Mouse (Mus musculus) stomach, embryonic 16.5 days (tissue): Measurements from ENCODE around the gene Cd247. TPM values are rescaled to one million over a fixed set of nuclear protein-coding genes. Genes with fewer than 3 reads are reported as not detected.

Experiments
- ATAC-seq: fragments of 200-750 bp; cut with Nextera tagmentation; 2 replicates; pipeline ENCODE4 v1.8.0; 2017; ENCODE audit warnings: moderate number of reproducible peaks, moderate TSS enrichment; ENCODE audit not compliant: insufficient read depth, low FRiP score
- H3K27ac ChIP-seq: fragments of 300-500 bp; sonication (generic); 2 replicates; pipeline ENCODE4 v1.5.1; 2014; ENCODE audit warnings: low read length
- H3K27me3 ChIP-seq: fragments of 300-500 bp; sonication (generic); 2 replicates; pipeline ENCODE4 v1.6.1; 2014; ENCODE audit warnings: low read length, control low read depth, mixed read lengths; ENCODE audit not compliant: control insufficient read depth, insufficient read depth
- H3K36me3 ChIP-seq: fragments of 300-500 bp; sonication (generic); 2 replicates; pipeline ENCODE4 v1.6.1; 2014; ENCODE audit warnings: low read length; ENCODE audit not compliant: control insufficient read depth, insufficient read depth
- H3K4me1 ChIP-seq: fragments of 300-500 bp; sonication (generic); 2 replicates; pipeline ENCODE4 v1.6.1; 2014; ENCODE audit warnings: low read length, control low read depth, mixed read lengths; ENCODE audit not compliant: control insufficient read depth, insufficient read depth
- H3K4me2 ChIP-seq: fragments of 300-500 bp; sonication (generic); 2 replicates; pipeline ENCODE4 v1.6.1; 2014; ENCODE audit warnings: low read depth, low read length, mixed read lengths
- H3K4me3 ChIP-seq: fragments of 300-500 bp; sonication (generic); replicated peaks from 2 replicates; pipeline ENCODE4 v1.5.1; 2014; ENCODE audit warnings: mild to moderate bottlenecking, low read length
- H3K9ac ChIP-seq: fragments of 300-500 bp; sonication (generic); 2 replicates; pipeline ENCODE4 v1.6.1; 2014; ENCODE audit warnings: low read length
- H3K9me3 ChIP-seq: fragments of 300-500 bp; sonication (generic); replicated peaks from 2 replicates; pipeline ENCODE4 v1.6.1; 2016; ENCODE audit warnings: low read length, control low read depth; ENCODE audit not compliant: control insufficient read depth
- WGBS: fragments of 180-500 bp; shearing (Covaris S2); extraction: QIAGEN DNeasy Blood & Tissue Kit; methylation state at CpG from one replicate; pipeline ENCODE4 v1.1.7; 2014; 5-methylcytosine and 5-hydroxymethylcytosine counted together
- polyA plus RNA-seq: library from polyadenylated mRNA; unstranded; fragments of >200 nt; fragmentation: Nextera tagmentation; extraction: Ambion mirVana; gene quantifications from 2 replicates; pipeline ENCODE4 v1.2.1, GENCODE M21; 2015

Cd247 gene
- polyA plus RNA-seq, 1 experiment from 2014 or later, result 0.36 TPM

DNA sequence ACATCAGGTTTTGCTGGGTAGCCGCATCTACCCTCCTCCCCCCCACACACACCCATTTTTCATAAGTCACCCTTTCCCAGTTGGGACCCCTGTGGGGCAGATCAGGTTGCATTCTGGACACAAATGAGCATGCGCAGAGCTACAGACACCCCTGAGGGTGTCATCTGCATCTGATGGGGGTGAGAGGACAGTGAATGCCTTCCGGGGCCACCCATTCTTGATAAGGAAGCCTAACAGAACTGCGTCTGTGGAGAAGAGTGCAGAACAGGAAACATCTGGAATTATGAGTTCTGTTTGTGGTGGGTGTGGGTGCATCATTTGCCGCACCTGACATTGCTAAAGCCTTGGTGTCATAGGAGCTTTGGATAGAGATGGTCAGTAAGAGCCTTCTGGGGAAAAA, 22.7 kb downstream of the Cd247 start:
- 79% methylated on average over 5 of the region's 5 CpGs for WGBS
- ATAC-seq, result no peak
- no peak overlapping the region for H3K4me3 ChIP-seq
- H3K9me3 ChIP-seq, result no peaks in the 10 kb centered on the region
- no peaks in the 10 kb centered on the region for H3K4me1 ChIP-seq
- no peak overlapping the region for H3K9ac ChIP-seq
- no peaks in the 10 kb centered on the region for H3K27me3 ChIP-seq
- no peak overlapping the region for H3K27ac ChIP-seq
- H3K4me2 ChIP-seq, result no peak overlapping the region
- H3K36me3 ChIP-seq, result no peaks in the 10 kb centered on the region

DNA sequence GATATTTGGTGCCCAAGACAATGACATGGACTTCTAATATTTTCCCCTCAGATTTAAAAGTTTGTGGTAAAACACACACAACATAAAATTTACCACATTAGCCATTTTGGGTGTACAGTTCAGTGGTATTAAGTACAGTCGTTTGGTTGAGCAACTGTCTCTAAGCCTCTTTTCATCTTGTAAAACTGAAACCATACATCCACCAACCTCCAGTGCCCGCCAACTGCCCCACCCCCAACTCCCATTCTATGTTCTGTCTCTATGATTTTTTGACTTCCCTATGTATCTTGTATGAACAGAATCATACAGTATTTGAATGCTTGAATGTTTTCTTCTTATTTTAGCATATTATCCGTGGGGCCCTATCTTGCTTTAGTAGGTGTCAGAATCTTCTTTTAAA, 24.3 kb downstream of the Cd247 start:
- Histone ChIP-seq H3K9ac (no peak overlapping the region), H3K9me3 (no peaks in the 10 kb centered on the region), H3K27me3 (no peaks in the 10 kb centered on the region), H3K4me1 (no peaks in the 10 kb centered on the region), H3K4me2 (no peak overlapping the region), H3K27ac (no peak overlapping the region), H3K4me3 (no peak overlapping the region), H3K36me3 (no peaks in the 10 kb centered on the region)
- 74% methylated on average over 3 of the region's 3 CpGs for WGBS
- no peak for ATAC-seq

DNA sequence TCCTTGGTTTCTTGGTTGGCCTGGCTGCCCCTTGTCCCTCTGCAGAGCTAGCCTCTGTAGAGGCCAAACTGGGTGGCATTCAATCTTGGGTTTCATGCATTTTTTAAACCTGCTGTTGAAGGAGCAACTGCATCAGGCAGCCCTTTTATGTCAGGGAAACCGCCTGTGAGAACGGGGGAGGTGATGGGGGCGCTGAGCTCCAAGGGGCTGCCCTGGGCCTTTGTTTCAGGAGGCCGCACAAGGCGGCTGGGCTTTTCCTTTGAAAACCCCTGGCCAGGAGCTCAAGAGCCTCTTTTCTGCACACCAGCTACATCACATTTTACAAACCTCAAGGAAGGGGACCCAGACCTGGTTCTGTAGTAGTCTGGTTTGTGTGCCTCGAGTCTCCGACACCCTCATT, 25.6 kb downstream of the Cd247 start:
- Histone ChIP-seq H3K4me2 (peak overlapping the region; percentile 40; the same call in 1 of the 2 replicates), H3K27ac (peak overlapping the region; percentile 2; the same call in 1 of the 2 replicates), H3K9me3 (no peaks in the 10 kb centered on the region), H3K4me1 (peaks cover 4% of the 10 kb centered on the region; the same call in 1 of the 2 replicates), H3K36me3 (no peaks in the 10 kb centered on the region), H3K4me3 (no peak overlapping the region), H3K9ac (no peak overlapping the region; the same call in 1 of the 2 replicates), H3K27me3 (no peaks in the 10 kb centered on the region)
- ATAC-seq, result no peak
- 39% methylated on average over 7 of the region's 7 CpGs for WGBS

- H3K27me3 ChIP-seq, result no peaks in the 10 kb centered on the region
- no peak for ATAC-seq
- peaks cover 4% of the 10 kb centered on the region; the same call in 1 of the 2 replicates for H3K4me1 ChIP-seq
- H3K4me3 ChIP-seq, result no peak overlapping the region; the same call in 1 of the 2 replicates
- WGBS, result 29% methylated on average over 14 of the region's 14 CpGs
- no peak overlapping the region; the same call in 1 of the 2 replicates for H3K9ac ChIP-seq
- peak overlapping the region; percentile 17; the same call in 1 of the 2 replicates for H3K27ac ChIP-seq
- peak overlapping the region; percentile 40 for H3K4me2 ChIP-seq
- H3K36me3 ChIP-seq, result no peaks in the 10 kb centered on the region
- H3K9me3 ChIP-seq, result no peaks in the 10 kb centered on the region
These were observed 26.2 kb downstream of the Cd247 start for GRCm38 (mm10) chr1:165814521-165815278.

DNA sequence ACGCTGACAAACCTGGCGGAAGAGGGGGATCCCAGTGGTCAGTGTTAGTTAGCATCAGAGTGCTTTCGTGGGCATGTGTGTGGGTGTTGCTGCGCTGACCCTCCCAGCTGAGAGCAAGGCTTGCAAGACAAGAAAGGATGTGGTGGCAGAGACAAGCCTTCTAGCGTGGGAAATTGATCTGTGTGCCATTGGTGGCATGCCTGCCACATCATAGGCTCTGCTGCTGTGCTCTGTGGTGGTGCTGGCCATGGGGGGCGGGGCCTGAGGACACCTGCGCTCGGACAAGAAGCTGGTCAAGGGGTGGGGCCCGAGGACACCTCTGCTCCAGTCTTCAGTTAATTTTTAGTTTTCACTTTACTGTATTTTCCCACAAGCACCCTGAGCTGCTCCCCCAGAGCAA, 27.9 kb downstream of the Cd247 start:
- ATAC-seq, result no peak
- Histone ChIP-seq H3K9ac (no peak overlapping the region), H3K4me3 (no peak overlapping the region), H3K36me3 (no peaks in the 10 kb centered on the region), H3K9me3 (no peaks in the 10 kb centered on the region), H3K4me1 (peaks cover 4% of the 10 kb centered on the region; the same call in 1 of the 2 replicates), H3K27ac (no peak overlapping the region), H3K4me2 (no peak overlapping the region), H3K27me3 (no peaks in the 10 kb centered on the region)
- WGBS, result 76% methylated on average over 9 of the region's 9 CpGs

DNA sequence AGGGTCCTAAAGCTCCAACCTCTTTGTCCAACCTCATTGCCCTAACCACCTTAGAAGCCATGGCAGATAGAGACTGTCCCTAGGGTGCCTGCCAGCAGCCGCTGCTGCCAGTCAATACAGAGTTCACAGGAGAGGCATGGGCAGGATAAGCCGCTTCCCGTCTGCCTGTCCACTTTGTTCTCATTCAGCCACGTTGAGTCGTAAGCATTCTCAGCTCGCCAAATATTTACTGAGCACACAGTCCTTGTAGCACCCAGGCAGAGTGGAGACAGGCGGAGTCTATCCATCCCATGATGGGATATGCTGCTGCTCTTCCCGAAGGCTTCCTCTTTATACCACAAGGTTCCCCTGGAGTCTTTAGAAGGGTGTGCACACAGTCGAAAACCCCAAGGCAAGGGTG, 28.8 kb downstream of the Cd247 start:
- Histone ChIP-seq H3K9me3 (no peaks in the 10 kb centered on the region), H3K4me1 (peaks cover 4% of the 10 kb centered on the region; the same call in 1 of the 2 replicates), H3K9ac (no peak overlapping the region), H3K27me3 (no peaks in the 10 kb centered on the region), H3K4me2 (no peak overlapping the region), H3K4me3 (no peak overlapping the region), H3K27ac (no peak overlapping the region), H3K36me3 (no peaks in the 10 kb centered on the region)
- WGBS, result 41% methylated on average over 9 of the region's 9 CpGs
- 0 out of 2 replicates have a peak, but pooled peaks have one; percentile 39 for ATAC-seq

DNA sequence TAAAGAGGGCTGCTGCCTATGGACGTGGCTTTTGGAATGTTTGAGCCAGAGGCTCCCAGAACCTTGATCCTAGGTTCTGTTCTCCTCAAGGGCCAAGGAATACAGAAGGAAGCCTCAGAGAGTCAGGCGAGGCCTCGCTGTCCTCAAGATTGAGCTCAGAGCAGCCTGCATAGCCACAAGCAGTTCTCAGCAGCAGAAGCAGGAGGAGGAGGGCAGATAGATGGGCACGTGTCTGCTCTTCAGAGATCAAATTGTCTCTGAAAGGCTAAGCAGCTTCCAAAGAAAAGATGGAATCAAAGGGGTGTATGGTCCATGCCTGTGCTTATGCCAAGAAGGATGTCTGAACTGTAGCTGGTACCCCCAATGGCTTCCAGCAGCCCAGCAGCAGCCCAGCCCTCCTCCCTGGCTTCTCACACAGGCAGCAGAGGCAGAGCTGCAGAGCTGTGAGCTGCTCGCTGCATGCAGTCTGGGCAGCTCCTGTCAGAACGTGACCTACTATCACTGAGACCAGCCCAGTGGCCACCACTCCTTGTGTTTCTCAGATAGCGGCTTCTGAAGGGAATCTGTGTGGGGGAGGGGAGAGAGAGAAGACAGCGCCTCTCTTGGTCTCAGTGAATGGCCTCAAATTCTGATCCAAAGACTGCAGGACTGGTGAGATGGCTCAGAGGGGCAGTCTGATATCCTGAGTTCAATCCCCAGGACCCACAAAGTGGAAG, 29.8 kb downstream of the Cd247 start:
- H3K36me3 ChIP-seq, result no peaks in the 10 kb centered on the region
- no peak overlapping the region for H3K9ac ChIP-seq
- H3K4me2 ChIP-seq, result no peak overlapping the region
- H3K4me1 ChIP-seq, result peaks cover 4% of the 10 kb centered on the region; the same call in 1 of the 2 replicates
- ATAC-seq, result no peak
- H3K9me3 ChIP-seq, result no peaks in the 10 kb centered on the region
- no peak overlapping the region for H3K27ac ChIP-seq
- H3K4me3 ChIP-seq, result no peak overlapping the region
- 47% methylated on average over 8 of the region's 8 CpGs for WGBS
- H3K27me3 ChIP-seq, result no peaks in the 10 kb centered on the region

DNA sequence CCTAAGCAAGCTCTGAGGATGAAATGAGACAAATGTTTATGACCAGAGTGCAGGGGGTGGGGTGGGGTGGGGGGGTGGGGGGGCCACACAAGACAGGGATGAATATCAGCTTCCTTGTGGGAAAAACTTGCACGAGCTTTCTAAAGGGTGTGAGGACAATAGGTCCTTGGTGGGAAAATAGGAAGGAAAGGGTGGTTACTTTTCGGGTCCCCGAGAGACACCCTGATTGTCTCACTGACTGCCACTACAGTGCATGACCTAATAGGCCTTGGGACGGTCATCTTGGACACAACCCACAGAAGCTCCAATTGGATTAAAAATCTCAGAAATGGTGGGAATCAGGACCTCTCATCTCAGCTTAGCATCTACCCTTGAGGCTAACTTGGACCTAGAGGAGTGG, 30.7 kb downstream of the Cd247 start:
- WGBS, result 82% methylated on average over 4 of the region's 4 CpGs
- no peak for ATAC-seq
- H3K27ac ChIP-seq, result no peak overlapping the region

DNA sequence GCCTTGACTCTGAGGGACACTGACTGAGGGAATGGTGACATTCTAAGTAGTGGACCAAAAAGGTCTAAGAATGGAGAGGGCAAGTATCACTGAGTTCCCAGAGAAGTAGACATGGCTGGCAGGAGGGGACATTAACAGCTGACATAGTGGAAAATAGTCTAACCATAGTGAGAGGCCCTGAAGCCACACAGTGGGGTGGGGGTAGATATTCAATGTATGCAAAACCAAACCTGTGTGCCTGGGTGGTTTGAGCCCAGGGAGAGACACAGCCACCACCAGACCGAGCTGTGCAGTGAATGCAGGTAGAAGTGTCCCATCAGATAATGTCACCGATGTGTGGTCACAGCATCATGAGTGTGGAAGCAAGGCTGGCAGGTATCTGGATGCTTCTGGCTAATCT, 33.5 kb downstream of the Cd247 start:
- Histone ChIP-seq H3K9me3 (no peaks in the 10 kb centered on the region), H3K27me3 (no peaks in the 10 kb centered on the region), H3K27ac (no peak overlapping the region), H3K9ac (no peak overlapping the region), H3K4me2 (no peak overlapping the region), H3K4me1 (peaks cover 4% of the 10 kb centered on the region; the same call in 1 of the 2 replicates), H3K4me3 (no peak overlapping the region), H3K36me3 (no peaks in the 10 kb centered on the region)
- WGBS, result 80% methylated on average over 2 of the region's 2 CpGs
- no peak for ATAC-seq

More for the DNA sequence above, 30.7 kb downstream of the Cd247 start:
- Histone ChIP-seq H3K4me3 (no peak overlapping the region), H3K9me3 (no peaks in the 10 kb centered on the region), H3K9ac (no peak overlapping the region), H3K4me2 (no peak overlapping the region), H3K36me3 (no peaks in the 10 kb centered on the region), H3K4me1 (peaks cover 4% of the 10 kb centered on the region; the same call in 1 of the 2 replicates), H3K27me3 (no peaks in the 10 kb centered on the region)
